Mouse (Mus musculus): ENCODE measurements around the gene Elobl.

Elobl gene

DNA sequence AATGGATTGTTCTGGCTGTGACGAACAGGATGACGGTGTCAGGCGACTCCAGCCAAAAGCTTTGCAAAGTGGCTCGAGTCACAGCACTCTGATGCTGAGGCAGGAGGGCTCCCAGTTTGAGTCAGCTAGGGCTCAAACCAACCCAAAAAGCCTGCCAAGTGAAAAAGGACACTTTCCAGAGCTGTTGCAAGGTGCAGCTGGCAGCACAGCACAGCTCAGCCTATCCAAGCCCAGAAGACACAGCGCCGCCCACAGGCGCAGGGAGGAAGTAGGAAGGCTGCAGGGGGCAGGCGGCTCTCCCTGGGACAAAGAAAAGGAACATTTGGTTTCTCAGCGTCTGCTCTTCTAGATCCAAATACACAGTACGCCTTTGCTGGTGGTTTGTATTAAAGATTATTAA, 19.9 kb upstream of the Elobl start:
- no peak for DNase-seq

DNA sequence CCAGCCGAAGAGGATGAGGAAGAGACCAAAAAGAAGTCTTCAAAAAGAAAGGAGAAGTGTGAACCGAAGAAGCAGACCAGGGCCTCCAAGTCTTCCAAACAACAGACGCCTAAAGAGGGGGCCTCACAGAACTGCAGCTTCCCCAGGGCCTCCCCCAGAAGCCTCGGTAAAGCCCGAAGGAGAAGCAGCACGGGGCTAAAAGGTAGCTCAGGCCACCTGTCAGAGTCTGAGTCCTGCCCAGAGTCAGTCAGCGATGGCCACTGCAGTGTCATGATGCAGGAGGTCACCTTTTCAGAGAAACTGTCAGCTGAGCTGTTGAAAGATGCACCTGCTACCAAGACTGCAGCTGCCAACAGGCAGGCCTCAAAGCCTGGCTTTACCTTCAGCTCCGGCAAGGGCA, 14.6 kb upstream of the Elobl start:
- no peak for DNase-seq

DNA sequence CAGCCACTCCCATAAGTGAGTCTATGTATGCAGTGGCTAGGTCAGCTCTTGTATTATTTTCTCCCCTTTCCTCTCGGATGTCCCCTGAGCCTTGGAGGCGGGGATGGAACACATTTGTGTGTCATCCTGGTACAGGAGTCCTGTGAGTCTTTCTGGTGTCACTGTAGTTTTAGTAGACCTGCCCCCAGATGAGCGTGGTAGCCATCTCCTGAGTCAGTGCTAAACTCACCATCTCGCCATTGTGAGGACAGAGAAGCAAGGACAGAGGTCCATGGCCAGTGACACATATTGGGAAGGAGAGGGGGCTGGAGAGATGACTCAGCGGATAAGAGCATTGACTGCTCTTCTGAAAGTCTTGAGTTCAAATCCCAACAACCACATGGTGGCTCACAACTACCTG, 10.5 kb upstream of the Elobl start:
- no peak for DNase-seq

GRCm38 (mm10) chr11:88976320-88976719, 9.6 kb upstream of the Elobl start:
- DNase-seq = no peak

- peak; percentile 96 for DNase-seq
Measured at GRCm38 (mm10) chr11:88973776-88974701, 7.3 kb upstream of the Elobl start.

- DNase-seq = no peak
Measured at GRCm38 (mm10) chr11:88970202-88970732, 3.5 kb upstream of the Elobl start, which contains the start of gene Coil. Gene Coil, plus strand, starts transcription at chr11:88970252.

- DNase-seq = no peak
Measured at GRCm38 (mm10) chr11:88958851-88959250, 7.9 kb downstream of the Elobl start.

DNA sequence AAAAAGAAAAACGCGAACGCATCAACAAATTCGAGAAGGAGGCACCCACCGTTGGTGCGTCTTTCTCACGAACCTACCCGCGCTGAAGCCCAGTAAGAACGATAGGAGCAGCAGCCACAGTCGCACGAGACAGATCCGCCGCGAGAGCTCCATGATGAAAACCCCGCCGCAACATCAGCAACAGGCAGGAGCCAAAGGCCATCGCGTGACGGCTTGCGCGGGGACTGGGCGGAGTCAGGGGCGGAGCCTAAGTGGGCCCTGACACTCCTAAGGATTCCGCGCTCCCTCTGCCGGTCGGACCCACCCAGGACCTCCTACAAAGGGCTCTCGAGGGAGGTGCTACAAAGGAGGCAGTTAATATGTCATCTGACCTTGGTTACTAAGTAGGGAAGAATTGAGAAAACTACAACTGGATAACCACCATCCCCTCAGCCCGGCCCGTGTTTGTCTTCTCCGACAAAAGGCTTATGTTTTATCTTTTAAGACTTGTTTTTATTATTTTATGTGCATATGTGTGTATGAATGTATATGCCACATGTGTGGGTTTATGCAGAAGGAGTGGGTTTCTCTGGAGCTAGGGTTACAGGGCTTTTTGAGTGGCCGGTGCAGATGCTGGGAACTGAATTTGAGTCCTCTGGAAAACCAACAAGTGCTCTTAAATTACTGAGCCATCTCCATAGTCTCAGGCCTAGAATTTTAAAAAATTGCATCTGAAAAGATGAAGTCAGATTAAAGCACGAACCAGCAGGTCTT, 11.3 kb downstream of the Elobl start, which contains the start of gene Scpep1:
Scpep1 (minus strand) TSS at position 249 of the 753 bp plus-strand sequence.
- peak; percentile 99 for DNase-seq

DNA sequence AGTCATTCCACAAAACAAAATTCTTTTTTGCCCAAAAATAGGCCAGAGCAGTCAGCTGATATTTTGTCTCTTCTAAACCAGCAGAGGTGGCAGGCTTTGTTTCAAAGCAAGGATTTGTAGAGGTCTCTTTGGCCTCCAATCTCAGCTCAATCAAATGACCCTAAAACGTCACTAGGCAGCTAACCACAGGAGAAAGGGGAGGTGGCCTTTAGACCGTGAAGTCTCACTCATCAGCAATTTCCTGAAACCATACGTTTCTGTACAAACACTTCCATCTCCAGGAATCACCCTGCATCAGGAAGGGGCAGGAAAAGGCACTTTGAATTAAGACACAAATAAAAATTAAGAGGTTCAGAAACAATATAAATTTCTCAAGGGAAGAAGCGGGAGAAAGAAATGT, 11.9 kb downstream of the Elobl start:
- peak; percentile 13 for DNase-seq

GRCm38 (mm10) chr11:88953582-88953981, 13.1 kb downstream of the Elobl start:
- no peak for DNase-seq

DNA sequence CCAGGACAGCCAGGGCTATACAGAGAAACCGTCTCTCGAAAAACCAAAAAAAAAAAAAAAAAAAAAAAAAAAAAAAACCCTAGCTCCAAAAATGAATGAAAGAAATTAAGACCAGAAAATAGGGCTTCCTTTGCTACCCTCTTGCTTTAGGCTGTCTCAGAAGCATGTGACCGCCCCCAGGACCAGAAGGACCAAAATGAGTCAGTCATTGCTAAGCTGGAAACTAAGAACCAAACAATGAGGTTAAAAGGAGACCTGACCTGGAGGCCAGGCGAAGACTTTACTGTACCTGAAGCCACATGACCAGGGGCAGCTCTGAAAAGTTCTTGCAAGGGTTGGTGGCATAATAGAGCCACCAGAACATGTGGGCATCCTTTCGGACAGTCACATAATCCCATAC, 14.6 kb downstream of the Elobl start:
- DNase-seq = no peak

DNA sequence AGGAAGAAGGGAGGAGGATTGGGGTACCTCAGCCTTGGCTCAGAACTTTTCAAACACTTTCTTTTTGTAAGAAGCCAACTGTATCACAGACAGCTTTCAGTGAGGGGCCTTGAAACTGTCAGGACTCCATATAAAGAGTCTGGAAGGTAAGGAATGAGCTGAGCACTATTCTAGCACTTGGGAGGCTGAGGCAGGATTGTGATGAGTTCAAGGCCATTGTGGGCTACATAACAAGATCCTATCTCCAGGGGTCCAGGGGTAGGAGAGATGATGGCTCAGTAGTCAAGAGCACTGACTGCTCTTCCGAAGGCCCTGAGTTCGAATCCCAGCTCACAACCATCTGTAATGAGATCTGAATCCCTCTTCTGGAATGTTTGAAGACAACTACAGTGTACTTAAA, 15.2 kb downstream of the Elobl start:
- no peak for DNase-seq

DNA sequence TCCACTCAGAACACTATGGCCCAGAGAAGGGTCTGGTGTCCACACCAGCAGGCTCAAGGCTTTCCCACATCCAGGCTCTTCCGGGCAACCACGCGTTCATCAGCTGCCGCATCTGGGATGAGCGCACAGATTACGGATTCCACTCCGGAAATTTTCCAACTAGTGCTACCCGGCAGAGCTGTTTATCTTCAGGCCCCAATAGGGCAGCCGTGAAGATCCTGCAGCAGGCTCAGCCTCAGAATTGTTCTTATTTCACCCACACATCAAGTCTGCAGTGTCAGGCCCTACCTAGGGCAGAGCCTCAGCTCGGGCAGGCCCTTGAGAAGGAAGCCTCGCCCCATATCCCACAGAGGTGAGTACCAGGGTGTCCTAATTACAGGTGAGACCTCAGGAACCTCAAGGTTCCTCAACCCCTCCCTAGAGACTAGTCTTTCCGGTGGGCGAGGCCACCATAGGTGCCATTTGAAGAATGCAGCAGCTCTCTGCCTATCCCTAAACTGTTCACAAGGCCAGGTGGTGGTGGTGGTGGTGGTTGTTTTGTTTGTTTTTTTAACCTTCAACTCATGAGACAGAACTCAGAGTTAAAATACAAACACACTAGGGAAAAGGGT, 16.0 kb downstream of the Elobl start:
- no peak for DNase-seq

- no peak for DNase-seq
Measured at GRCm38 (mm10) chr11:88949802-88950639, 16.7 kb downstream of the Elobl start.

DNA sequence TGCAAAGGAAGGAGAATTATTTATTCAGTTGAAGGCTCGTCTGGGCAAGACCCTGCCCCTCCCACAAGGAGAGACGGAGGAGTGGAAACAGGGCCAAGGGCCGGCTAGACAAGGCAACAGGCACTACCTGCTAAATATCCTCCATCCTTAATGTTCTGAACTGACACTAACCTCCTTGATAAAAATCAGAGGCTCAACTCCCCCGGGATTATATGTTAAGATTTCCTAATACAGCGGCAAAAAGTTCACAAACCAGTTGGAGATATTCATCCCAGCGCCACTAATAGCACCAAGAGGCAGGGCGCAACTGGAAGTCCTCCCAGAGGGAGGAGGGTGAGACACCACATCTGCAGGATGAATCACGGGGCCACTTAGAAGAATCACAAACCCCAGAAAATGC, 17.8 kb downstream of the Elobl start:
- DNase-seq = no peak

DNA sequence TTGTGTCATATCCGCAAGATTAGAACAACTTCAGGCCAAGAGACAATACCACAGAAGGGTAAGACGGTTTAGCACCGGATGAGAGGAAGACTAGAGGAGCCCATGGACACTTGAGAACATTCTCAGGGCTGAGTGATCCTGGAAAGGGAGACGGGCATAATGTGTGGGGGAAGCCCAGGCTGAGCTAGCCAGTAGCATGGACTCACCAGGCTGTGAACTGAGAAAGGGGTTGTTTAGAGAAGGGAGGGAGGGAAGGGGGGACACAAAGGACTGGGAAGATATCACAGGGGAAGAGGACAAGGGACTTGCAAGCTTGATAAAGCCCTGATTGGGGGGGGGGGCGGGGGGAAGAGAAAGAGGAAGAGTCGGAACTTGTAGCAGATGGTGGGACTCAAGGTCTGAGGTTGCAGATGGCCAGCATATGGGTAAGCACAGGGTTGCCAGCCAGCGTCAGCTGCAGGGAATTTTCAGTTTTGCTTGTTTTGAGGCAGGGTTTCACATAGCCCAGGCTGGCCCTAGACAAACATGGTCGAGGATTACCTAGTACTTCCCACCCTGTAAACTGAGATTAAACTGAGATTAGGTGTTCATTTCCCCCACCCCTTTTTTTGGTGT, 20.7 kb downstream of the Elobl start:
- no peak for DNase-seq

- no peak for DNase-seq
Measured at GRCm38 (mm10) chr11:88941489-88941888, 25.2 kb downstream of the Elobl start.

- DNase-seq = no peak
Measured at GRCm38 (mm10) chr11:88939634-88940033, 27.1 kb downstream of the Elobl start.

GRCm38 (mm10) chr11:88938770-88939169, 28.0 kb downstream of the Elobl start:
- DNase-seq = no peak

DNA sequence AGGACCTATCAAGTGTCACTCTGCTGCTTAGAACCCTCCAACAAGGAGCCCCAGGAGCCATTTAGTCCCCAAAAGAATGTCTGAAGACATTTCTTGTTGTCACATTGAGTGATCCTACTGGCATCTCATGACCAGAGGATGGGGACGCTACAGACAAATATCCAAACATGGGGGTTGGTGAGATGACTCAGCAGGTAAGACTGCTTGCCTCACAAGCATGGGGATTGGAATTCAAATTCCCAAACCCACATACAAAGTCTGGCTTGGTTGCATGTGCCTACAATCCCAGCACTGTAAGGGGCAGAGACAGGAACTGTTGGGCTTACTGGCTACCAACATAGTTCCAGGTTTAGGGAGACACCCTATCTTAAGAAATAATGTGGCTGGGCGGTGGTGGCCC, 28.8 kb downstream of the Elobl start:
- DNase-seq = no peak

DNA sequence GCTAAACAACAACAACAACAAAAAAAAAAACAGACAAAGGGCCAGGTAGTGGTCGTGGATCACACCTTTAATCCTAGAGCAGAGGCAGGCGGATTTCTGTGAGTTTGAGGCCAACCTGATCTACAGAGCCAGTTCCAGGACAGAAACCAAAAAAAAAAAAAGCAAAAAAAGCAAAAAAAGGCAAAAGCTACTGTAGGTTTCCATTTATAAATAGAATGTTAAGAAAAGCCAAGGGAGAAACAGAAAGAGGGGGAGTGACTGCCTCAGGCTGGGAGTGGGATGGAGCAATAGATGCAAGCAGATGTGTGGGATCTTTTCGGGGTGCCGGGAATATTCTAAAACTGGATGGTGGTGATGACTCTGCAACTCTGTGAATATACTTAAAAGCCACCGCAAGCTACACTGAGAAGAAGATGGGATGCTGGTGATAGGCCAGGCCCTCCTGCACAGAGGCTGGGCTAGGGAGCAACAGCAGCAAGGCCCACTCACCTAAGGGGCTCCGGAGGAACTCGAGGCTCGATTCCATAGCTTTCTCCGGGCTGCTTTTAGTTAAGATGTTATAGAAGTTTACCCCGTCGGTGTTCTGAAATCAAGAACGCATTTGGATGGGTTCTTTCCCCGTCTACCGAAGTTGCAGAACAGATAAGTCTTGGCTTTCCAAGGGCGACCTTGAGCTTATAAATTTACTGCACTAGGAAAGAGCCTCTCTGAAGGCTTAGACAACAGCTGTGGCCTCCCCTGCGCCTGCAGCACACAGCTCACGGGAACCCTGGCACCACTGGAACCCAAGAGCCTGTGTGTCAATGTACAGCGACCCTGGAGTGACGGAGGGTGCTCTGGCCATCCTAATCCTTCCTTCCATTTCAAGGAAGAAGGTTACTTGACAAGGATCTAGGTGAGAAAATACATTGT, 32.4 kb downstream of the Elobl start:
- DNase-seq = no peak

Measured in lung, postnatal 10 days (tissue).